Mouse (Mus musculus): Measurements from ENCODE around the gene Fnbp1l.
A peak's percentile ranks its signal among the peaks of the same experiment; 100 is the strongest.

Fnbp1l gene

GRCm38 (mm10) chr3:122520365-122520764, 99.2 kb downstream of the Fnbp1l start:
- DNase-seq = no peak

- DNase-seq = no peak
Observed at GRCm38 (mm10) chr3:122519082-122519481, 100.4 kb downstream of the Fnbp1l start.

DNA sequence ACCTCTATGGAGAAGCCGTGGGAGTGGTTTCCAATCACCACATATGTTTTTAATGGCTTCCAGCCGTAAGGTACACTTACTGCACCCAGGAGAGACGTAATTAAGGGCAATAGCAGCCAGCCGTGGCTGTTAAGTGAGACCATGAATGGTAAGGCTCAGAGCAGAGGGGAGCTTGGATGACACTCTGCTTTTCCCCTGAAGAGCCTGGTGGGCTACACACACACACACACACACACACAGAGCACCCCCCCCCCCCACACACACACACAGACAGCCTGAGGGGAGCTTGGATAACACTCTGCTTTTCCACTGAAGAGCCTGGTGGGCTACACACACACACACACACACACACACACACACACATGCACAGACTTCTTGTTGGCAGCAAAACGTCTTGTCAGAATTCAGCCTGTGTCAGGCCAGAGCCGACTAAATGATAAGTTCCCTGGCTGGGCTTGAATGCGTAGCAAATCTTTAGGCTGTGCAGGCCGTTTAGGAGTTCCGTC, 101.2 kb downstream of the Fnbp1l start:
- no peak for DNase-seq

GRCm38 (mm10) chr3:122517726-122518125, 101.8 kb downstream of the Fnbp1l start:
- DNase-seq = no peak

DNA sequence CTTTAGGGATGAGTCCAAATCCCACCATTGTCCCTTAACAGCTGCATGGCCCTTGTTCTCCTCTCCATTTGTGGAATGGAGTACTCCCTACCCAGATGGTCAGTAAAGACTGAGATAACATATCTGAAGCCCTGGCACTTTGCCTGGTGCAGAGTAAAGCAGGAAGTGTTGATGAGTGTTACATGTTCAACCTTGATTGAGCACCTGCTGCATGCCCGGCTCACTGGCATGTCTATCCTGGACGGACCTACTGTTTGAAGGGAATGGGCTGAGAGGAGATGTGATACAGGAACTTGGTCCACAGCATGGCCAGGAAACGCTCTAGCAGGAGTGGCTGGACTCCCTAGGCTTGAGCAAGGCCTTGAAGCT, 103.2 kb downstream of the Fnbp1l start:
- no peak for DNase-seq

GRCm38 (mm10) chr3:122515568-122516326, 103.8 kb downstream of the Fnbp1l start:
- DNase-seq = no peak

DNA sequence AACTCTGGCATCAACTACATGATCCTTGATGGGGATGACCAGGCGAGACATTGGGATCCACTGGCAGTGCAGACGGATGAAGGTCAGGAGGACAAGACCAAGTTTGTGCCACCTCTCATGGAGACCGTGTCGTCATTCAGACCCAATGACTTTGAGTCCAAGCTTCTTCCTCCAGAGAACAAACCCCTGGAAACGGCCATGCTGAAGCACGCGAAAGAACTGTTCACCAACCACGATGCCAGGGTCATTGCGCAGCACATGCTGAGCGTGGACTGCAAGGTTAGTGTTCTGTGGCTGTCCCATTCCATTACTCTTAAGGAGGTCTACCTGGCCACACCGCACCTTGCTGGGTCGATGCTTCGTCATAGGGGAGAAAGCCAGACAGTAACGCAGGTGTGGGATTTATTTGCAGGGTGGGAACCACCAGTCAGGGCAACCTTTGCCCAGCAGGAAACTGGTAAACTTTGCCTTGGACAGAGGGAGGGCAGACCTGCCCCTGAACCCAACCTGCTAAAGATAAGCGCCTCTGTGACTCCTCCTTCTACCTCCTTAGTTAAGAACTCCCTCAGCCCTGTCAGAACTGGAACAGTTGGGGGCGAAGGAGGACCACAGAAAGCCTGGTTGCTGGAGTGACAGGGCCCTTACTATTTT, 106.7 kb downstream of the Fnbp1l start:
- no peak for DNase-seq

DNA sequence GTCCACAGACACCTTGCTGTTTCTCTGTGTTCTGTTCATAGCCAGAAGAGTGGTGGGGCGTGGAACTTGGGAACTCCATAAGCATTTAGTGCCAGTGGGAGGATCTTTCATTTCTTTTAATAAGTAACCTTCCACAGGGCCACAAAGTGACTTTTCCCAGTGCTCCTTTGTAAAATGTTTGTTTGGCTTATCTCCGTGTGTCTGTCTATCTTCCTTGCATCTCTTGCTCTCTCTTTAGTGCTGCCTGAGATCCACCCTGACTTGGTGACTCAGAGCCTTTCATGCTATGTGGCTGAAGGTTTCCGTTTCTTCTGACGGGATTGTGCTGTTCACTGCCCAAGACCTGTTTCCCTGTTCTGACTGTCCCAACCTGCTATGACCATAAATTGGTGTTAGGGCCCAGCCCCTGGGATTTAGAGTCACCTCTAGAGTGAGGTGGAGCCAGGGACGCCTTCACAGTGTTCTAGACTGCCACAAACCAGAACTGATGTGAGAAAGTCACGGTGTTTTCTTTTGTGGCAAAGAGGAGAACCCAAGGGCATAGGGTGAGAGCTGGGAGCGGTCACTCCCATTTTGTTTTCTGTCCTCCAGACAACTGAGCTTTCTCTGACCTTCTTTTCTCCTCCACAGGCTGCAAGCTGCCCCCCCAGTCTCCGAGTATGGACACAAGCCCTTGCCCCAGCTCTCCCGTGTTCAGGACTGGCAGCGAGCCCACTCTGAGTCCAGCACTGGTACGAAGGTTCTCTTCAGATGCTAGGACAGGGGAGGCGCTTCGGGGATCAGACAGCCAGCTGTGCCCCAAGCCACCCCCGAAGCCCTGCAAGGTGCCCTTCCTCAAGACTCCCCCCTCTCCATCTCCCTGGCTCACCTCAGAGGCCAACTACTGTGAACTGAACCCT, 107.5 kb downstream of the Fnbp1l start:
- no peak for DNase-seq

GRCm38 (mm10) chr3:122510932-122511331, 108.6 kb downstream of the Fnbp1l start:
- DNase-seq = no peak

DNA sequence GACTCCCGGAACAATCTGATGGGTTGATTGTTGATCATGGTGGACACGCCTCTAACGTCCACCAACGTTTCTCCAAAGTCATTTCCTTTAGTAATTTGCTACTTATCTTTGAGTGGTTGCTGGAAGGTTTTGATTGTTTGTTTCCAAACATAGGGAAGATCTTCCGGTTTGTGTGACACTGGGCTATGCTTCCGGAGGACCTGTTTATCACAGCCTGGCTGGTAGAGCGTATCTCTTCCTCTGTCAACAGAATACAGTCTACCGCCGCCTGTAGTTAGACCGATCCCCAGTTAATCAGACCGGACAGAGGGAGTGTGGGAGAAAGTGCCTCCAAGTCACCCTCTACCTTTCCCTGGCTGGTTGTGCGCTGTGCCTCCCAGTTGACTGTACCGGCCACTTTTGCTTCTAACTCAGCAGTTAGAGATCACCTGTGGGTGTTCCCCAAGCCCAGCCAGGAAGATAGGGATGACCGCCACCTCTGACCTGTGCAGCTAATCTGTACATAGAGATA, 109.2 kb downstream of the Fnbp1l start:
- no peak for DNase-seq

DNA sequence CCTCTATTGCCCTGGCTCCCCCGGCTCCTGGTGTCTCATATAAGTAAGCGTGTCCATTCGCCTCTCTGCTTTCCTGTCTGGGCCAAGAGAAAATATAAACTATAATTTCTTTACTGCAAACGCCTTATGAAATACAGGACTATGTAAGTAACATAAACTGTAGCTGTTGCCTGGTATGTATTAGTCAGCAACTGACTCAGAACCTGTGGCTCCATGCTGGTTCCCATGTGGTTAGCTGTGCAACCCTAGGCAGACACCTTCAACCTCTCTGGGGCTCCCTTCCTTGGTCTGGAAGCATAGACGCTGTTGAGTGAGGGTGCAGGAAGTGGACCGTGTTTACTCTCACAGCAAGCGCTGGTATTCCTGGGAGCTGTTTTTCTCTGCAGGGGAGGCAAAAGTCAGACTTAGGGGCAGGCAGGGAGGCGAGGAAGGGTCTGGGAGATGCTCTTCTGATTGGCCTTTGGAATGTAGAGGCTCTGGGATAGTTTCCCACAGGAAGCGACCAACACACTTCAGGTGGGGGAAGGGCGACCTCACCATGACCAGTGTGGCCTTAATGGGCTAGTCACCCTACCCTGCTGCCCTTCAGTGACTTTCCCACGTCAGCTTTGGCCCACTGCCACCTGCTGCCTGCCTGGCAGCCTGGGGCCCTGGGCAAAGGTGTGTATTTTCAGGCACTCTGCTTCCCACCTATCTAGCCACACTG, 109.8 kb downstream of the Fnbp1l start:
- peak; percentile 55 for DNase-seq

- peak; percentile 83 for DNase-seq
Observed at GRCm38 (mm10) chr3:122509084-122509483, 110.4 kb downstream of the Fnbp1l start.

DNA sequence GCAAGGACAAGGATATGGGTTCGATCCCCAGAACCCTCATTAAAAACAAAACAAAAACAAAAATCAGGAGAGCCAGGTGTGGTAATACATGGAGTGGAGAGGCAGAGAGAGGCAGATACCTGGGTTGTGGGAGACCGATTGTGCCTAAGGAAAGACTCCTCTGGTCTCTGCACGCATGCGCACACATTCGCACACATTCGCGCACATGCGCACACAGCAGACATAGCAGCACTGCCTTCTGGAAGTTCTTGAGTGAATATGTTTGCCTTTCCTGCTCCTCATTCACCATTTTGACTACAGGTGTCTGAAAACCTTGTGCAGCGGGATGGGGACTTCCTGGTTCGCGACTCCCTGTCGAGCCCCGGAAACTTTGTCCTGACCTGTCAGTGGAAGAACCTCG, 111.7 kb downstream of the Fnbp1l start:
- no peak for DNase-seq

GRCm38 (mm10) chr3:122506343-122506916, 113.1 kb downstream of the Fnbp1l start:
- no peak for DNase-seq

DNA sequence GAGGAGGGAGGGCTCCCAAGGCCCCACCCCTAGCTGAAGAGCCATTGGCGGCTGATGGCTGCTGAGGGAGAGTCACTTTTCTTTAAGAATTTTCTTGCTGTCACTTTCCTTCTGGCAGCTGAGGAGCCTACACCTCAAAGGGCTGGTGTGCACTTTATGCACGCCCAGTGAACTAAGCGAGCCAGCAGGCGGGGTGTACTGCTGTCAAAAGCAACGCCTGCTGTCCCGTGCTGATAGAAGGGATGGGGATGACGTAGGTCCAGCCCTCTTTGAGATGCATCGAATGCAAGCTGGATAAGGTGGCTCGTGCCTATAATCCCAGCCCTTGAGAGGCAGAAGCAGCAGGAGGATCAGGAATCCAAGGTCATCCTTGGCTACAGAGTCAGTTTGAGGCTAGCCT, 118.6 kb downstream of the Fnbp1l start:
- DNase-seq = no peak

GRCm38 (mm10) chr3:122499647-122500046, 119.9 kb downstream of the Fnbp1l start:
- no peak for DNase-seq

DNA sequence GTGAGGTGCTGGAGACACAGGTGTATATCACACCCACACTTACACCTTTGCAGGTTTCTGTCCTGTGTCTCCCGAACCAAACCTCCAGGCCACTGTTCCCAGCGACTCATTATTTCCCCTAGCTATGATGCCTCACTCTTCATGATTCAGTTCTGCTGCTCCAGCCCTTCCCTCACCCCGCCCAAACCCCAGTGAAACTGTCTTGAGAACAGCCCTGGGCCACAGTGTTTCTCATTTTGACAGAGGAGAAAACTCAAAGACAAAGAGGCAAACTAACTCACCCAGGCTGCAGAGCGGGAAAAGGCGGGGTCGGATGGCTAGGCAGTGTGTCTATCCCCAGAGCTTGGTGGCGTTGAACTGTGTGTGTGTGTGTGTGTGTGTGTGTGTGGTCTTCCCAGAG, 121.0 kb downstream of the Fnbp1l start:
- no peak for DNase-seq

GRCm38 (mm10) chr3:122497871-122498270, 121.6 kb downstream of the Fnbp1l start:
- no peak for DNase-seq

DNA sequence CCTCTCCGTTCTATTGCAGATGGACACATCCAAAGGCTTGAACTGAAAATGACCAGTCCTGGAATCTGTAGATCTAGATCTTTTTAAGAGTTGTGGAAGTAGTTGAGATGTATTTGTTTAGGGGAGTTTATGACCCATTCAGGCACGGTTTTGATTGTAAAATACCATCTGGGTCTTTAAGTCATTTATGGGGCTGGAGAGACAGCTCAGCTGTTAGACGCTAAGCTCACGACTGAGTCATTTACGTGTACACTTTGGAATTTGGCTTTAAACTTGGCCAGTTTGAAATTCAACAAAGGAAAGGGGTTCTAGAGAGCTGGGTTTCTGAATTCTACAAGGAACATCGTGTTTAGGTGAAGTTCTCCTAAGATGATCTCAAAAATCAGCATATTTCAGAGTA, 124.8 kb downstream of the Fnbp1l start:
- no peak for DNase-seq

DNA sequence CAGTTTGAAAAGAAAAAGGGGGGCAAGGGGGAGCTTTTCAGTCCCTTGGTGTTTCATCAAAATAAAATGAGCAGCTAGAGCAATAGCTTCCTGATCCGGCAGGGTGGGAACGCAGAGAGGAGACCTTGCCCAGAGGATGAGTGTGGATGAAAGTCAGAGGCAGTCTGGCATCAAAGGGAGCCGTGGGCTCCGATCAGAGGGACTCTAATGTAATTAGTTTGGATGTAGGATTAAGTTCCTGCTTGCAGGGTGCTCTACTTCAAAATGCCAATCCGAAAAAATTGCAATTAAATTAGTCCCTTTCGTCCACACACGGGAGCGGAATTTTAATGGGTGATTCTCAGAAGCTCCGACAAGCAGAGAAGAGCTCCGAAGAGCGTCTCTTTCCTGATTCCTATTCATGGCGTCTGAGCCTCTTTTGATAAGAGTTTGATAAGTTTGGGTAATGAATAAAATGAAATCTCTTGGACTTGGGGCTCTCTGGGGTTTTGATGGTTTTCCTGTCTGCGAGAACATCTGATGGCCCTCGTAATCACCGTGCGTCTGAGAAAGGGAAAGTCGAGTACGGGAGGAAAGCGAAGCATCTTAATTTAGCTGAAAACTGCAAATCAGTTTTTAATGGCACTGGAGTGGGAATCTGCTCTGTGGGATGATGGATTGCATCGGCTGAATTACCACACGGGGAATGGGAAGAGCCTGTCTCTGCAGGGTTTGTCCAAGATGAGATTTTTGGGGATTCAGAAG, 126.5 kb downstream of the Fnbp1l start:
- DNase-seq = no peak

- DNase-seq = no peak
Observed at GRCm38 (mm10) chr3:122492006-122492405, 127.5 kb downstream of the Fnbp1l start.

All from lung, postnatal 14 days (tissue).